Mouse (Mus musculus): ENCODE data around the gene Rsrc1. TPM values are rescaled to one million over a fixed set of nuclear protein-coding genes. Genes with fewer than 3 reads are reported as not detected.

Rsrc1 gene
- polyA plus RNA-seq (2012; ENCODE audit: insufficient read depth, insufficient read length, missing spikeins), result 19.4 and 29.0 TPM in 2 replicates

DNA sequence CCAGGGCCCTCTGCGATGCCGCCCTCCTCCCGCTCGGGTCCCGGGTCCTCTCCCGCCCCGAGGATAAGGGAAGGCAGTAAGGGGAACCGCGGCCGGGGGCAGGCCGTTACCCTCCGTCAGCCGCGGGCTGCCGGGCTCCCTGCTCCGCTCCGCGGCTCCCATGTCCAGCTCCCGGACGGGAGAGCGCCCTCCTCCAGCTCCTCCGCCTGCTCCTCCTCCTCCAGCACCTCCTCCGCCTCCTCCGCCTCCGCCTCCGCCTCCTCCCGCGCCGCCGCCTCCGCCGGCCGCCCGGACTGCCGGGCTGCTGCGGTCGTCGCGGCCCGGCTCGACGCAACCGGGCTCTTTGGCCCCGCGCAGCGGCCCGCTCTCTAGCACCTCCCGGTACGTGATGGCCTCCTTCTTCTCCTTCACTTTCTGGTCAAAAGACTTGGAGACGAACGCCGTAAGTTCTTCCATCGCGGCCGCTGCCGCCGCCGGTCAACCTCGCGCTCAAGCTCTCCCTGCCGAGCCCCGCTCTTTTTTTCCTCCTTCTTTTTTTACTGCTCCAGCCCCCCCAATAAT lies at the start of gene Rsrc1:
TSS of gene Rsrc1 (plus strand) at position 290 of the 561 bp plus-strand sequence.
- Histone ChIP-seq H3K4me3 (ENCODE audit: insufficient read depth, low read depth, low read length) (peak within 1 kb of the TSS; percentile 79), H3K4me1 (ENCODE audit: control insufficient read depth, insufficient read depth, insufficient read length, low read length) (peaks cover 6% of the 10 kb centered on the region; the same call in 1 of the 2 replicates), H3K27ac (replicated peaks; ENCODE audit: low read depth, low read length) (no peak within 1 kb of the TSS)

DNA sequence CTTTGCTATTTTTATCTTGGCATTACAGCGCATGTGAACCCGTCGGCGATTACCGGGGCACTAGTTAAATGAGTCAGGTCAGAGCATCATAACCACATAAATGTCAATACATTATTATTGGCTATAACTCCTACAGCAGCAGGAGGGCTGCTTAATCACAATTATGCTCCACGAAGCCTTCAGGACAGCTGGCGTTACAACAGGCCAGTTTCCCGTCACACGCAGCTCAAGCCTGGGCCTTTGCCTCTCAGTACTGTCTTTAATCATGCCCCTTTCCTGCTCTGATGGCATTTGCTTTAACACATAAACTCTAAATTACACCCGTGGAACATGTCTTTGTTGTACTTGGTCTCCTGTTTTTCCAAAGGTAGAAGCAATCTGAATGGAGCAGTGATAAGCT lies 41.5 kb upstream of the Rsrc1 start:
- H3K4me1 ChIP-seq (ENCODE audit: control insufficient read depth, insufficient read depth, insufficient read length, low read length), result no peaks in the 10 kb centered on the region
- no peak overlapping the region for H3K27ac ChIP-seq (replicated peaks; ENCODE audit: low read depth, low read length)
- no peak overlapping the region for H3K4me3 ChIP-seq (ENCODE audit: insufficient read depth, low read depth, low read length)

GRCm38 (mm10) chr3:66955126-66955525 lies 26.1 kb upstream of the Rsrc1 start:
- Histone ChIP-seq H3K27ac (replicated peaks; ENCODE audit: low read depth, low read length) (no peak overlapping the region), H3K4me3 (ENCODE audit: insufficient read depth, low read depth, low read length) (no peak overlapping the region), H3K4me1 (ENCODE audit: control insufficient read depth, insufficient read depth, insufficient read length, low read length) (no peaks in the 10 kb centered on the region)

DNA sequence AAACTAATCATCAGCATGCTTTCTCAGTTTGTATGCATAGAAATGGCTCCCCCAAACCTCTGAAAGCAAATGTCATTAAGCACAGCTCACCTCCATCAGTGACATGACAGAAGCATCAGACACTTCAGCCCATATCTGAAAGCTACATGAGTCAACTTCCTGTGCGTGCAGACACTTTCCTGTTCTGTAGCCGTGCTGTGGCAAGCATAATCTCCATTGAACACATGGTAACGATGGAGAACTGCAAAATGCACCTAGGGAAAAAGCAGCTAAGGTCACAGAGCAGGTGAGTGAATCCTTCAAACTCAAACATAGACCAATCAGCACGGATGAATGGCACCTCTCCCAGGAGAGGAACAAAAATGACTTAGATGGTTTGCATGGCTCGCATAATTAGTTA lies 21.2 kb upstream of the Rsrc1 start:
- no peak overlapping the region for H3K4me3 ChIP-seq (ENCODE audit: insufficient read depth, low read depth, low read length)
- no peak overlapping the region for H3K27ac ChIP-seq (replicated peaks; ENCODE audit: low read depth, low read length)
- no peaks in the 10 kb centered on the region for H3K4me1 ChIP-seq (ENCODE audit: control insufficient read depth, insufficient read depth, insufficient read length, low read length)

DNA sequence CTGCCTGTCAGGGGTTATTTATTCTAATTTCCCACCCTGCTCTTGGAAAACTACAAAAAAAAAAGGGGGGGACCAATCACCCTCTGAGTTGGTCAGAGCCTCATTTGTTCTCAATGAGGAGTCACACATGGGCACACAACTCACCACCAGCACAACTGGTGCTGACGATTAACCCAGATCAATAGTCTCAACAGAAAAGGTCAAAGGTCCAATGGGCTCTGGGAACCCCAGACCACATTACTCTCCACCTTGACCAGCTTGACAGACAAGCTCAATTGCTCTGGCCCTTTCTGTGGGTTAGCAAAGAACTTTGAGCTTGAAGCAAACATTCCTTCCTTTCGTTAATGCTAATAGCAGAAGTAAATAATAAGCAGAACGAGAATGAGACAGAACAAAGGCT lies 16.3 kb upstream of the Rsrc1 start:
- Histone ChIP-seq H3K4me3 (ENCODE audit: insufficient read depth, low read depth, low read length) (no peak overlapping the region), H3K27ac (replicated peaks; ENCODE audit: low read depth, low read length) (no peak overlapping the region), H3K4me1 (ENCODE audit: control insufficient read depth, insufficient read depth, insufficient read length, low read length) (no peaks in the 10 kb centered on the region)

DNA sequence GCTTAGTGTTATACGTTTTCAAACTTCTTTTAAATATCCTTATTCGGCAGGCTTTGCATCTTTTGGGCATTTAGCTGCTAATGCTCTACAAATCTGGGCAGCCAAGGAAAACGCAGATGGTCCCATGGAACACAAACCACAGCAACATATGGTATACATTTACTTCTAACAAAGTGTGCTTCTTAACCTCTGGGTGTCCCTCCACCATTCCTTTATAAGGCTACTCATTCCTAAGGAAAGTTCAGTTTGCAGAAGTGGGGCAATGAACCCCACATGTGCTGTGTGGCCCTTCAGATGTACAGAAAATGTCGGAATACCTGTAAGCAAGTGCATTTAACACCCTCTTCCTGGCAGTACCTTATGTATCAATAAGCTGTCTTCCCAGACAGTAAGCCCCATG lies 13.7 kb upstream of the Rsrc1 start:
- H3K27ac ChIP-seq (replicated peaks; ENCODE audit: low read depth, low read length), result no peak overlapping the region
- no peaks in the 10 kb centered on the region for H3K4me1 ChIP-seq (ENCODE audit: control insufficient read depth, insufficient read depth, insufficient read length, low read length)
- no peak overlapping the region for H3K4me3 ChIP-seq (ENCODE audit: insufficient read depth, low read depth, low read length)

GRCm38 (mm10) chr3:66970261-66970660 lies 10.9 kb upstream of the Rsrc1 start:
- H3K4me1 ChIP-seq (ENCODE audit: control insufficient read depth, insufficient read depth, insufficient read length, low read length), result no peaks in the 10 kb centered on the region; the same call in 1 of the 2 replicates
- H3K4me3 ChIP-seq (ENCODE audit: insufficient read depth, low read depth, low read length), result no peak overlapping the region
- H3K27ac ChIP-seq (replicated peaks; ENCODE audit: low read depth, low read length), result no peak overlapping the region

GRCm38 (mm10) chr3:66970661-66971331 lies 10.4 kb upstream of the Rsrc1 start:
- Histone ChIP-seq H3K27ac (replicated peaks; ENCODE audit: low read depth, low read length) (no peak overlapping the region), H3K4me1 (ENCODE audit: control insufficient read depth, insufficient read depth, insufficient read length, low read length) (no peaks in the 10 kb centered on the region; the same call in 1 of the 2 replicates), H3K4me3 (ENCODE audit: insufficient read depth, low read depth, low read length) (no peak overlapping the region)

- no peak overlapping the region for H3K4me3 ChIP-seq (ENCODE audit: insufficient read depth, low read depth, low read length)
- no peak overlapping the region for H3K27ac ChIP-seq (replicated peaks; ENCODE audit: low read depth, low read length)
- no peaks in the 10 kb centered on the region; the same call in 1 of the 2 replicates for H3K4me1 ChIP-seq (ENCODE audit: control insufficient read depth, insufficient read depth, insufficient read length, low read length)
Observed at GRCm38 (mm10) chr3:66972191-66972950, 8.8 kb upstream of the Rsrc1 start.

DNA sequence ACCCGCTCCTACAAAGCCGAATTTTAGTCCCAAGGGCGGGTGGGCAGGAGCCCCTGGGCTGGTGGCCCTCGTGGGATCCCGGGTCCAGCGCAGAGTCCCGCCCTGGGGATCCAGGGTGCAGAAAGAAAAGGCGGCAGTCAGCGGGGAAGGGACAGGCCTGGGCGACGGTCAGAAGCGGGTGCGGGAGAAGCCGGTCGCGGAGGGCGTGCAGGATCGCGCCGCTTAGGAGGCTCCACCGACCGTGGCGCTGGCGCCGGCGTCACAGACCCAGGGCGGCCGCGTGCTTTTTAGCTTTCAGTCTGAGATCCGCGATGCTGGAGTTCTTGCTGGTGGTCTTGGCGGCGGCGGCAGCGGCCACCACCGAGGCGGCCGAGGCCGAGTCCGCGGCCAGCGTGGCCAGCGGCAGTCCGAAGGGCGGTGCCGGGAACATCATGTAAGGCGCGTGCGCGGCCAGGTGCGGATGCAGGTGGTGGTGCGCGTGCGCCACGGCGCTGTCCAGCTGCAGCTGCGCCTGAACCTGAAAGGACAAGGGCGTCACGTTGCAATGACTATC lies 7.7 kb upstream of the Rsrc1 start:
- H3K27ac ChIP-seq (replicated peaks; ENCODE audit: low read depth, low read length), result no peak overlapping the region
- H3K4me3 ChIP-seq (ENCODE audit: insufficient read depth, low read depth, low read length), result peak overlapping the region; percentile 34
- H3K4me1 ChIP-seq (ENCODE audit: control insufficient read depth, insufficient read depth, insufficient read length, low read length), result no peaks in the 10 kb centered on the region; the same call in 1 of the 2 replicates

- Histone ChIP-seq H3K4me3 (ENCODE audit: insufficient read depth, low read depth, low read length) (no peak overlapping the region), H3K4me1 (ENCODE audit: control insufficient read depth, insufficient read depth, insufficient read length, low read length) (peaks cover 3% of the 10 kb centered on the region; the same call in 1 of the 2 replicates), H3K27ac (replicated peaks; ENCODE audit: low read depth, low read length) (no peak overlapping the region)
Observed at GRCm38 (mm10) chr3:66974501-66974900, 6.7 kb upstream of the Rsrc1 start.

DNA sequence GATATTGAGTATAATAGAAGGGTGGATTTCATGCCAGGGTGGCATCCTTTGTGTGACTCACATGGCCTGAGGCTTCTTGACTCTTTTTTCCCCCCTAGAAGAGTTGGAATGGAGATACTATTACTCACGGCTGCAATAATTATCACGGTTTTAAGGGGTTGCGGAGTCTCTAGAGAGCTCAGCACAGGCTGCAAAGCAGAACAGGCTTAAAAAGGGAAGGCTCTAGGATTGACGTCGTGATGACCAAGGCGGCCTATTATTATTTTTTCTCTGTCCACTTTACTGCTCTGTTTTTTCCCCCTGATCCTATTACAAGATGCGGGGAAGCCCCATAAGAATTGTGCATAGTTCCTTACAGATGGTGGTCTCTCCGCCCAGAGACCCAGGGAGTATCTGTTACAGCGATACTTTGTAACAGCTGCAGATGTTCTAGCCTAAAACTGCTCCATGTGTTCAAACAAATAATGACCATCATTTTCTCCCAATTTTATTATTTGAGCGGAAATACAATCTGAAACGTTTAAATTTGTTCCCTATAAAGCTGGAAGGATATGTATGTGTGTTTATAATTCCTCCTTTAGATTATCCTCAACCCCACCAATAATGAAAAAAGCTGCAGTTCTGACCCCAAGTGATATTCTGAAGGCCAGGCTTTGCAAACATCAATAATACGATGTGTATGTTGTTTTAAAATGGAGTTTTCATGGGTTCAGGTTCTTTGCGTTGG lies 4.1 kb upstream of the Rsrc1 start:
- no peak overlapping the region for H3K4me3 ChIP-seq (ENCODE audit: insufficient read depth, low read depth, low read length)
- H3K27ac ChIP-seq (replicated peaks; ENCODE audit: low read depth, low read length), result no peak overlapping the region
- peaks cover 6% of the 10 kb centered on the region; the same call in 1 of the 2 replicates for H3K4me1 ChIP-seq (ENCODE audit: control insufficient read depth, insufficient read depth, insufficient read length, low read length)

- Histone ChIP-seq H3K4me1 (ENCODE audit: control insufficient read depth, insufficient read depth, insufficient read length, low read length) (peaks cover 6% of the 10 kb centered on the region; the same call in 1 of the 2 replicates), H3K4me3 (ENCODE audit: insufficient read depth, low read depth, low read length) (no peak overlapping the region), H3K27ac (replicated peaks; ENCODE audit: low read depth, low read length) (no peak overlapping the region)
Observed at GRCm38 (mm10) chr3:66977811-66978456, 3.3 kb upstream of the Rsrc1 start.

All from brown adipose tissue, adult 24 weeks (tissue).